Mouse (Mus musculus): ENCODE results near the gene Ccdc186.
"Not testable (repeated sequence)": the region's sequence is repeated elsewhere in the genome, so short reads cannot be mapped to it uniquely, and the experiment has no call there.

Ccdc186 gene

DNA sequence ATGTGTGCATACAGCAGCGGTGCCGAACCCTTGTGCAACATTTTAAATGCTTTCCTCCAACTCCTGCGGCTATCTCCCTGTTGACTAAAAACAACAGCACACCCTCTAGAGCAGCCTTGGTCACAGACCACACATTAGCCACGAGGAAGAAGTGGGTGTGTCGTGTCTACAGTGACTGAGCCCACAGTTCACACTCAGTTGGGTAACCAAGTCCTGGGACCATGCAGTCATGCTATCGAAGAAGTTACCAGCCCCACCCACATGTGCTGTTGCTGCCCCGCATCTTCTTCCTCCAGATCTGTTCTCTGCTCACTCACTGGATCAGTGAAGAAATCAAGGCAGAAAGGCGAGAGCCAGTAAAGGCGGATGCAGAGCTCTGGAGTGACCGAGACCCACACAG is 65.6 kb downstream of the Ccdc186 start:
- DNase-seq (ENCODE audit: low read depth, low spot score) = no peak

- not testable (repeated sequence) for DNase-seq (ENCODE audit: low read depth, low spot score)
Observed at GRCm38 (mm10) chr19:56754456-56754855, 67.5 kb downstream of the Ccdc186 start.

GRCm38 (mm10) chr19:56750709-56751108 is 71.3 kb downstream of the Ccdc186 start:
- no peak for DNase-seq (ENCODE audit: low read depth, low spot score)

GRCm38 (mm10) chr19:56749343-56749742 is 72.6 kb downstream of the Ccdc186 start:
- no peak for DNase-seq (ENCODE audit: low read depth, low spot score)

- DNase-seq (ENCODE audit: low read depth, low spot score) = no peak
Observed at GRCm38 (mm10) chr19:56747878-56748277, 74.1 kb downstream of the Ccdc186 start.

GRCm38 (mm10) chr19:56746618-56747017 is 75.4 kb downstream of the Ccdc186 start:
- no peak for DNase-seq (ENCODE audit: low read depth, low spot score)

DNA sequence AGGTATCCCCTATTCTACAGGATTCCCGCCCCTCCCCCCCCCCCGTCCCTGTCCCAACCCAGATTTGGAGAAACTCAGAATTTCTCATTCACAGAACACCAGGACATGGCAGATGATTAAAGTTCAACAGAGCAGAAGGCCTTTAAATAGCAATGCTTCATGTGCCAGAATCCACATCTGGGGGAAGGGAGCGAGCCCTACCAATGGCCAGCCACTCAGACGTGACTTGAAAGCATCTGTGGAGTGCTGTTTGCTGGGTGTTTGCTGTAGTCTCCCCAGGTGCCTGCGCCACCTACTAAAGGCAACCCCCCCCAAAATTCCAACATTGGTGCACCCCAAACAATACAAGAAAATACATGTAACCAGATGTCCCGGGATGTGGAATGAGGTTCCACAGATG is 76.5 kb downstream of the Ccdc186 start:
- no peak for DNase-seq (ENCODE audit: low read depth, low spot score)

DNA sequence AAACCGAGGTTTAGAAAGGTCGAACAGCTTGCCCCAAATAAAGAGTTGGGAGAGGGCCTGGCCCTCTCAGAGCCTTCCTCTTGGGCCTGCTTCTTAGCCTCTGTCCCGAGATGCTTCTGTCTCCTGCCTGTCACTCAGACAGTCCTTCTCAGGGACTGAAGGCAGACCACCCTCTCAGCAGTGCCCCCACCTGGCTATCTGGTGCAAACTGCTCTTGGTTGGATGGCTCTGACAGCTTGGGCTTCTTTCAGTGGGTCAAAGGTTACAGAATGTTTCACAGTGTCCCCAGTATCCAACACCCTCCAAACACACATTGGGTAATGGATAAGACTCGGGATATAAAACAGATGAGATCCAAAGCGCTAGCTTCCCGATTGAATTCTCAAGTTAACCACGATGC is 76.9 kb downstream of the Ccdc186 start:
- DNase-seq (ENCODE audit: low read depth, low spot score) = peak; percentile 14

Measured in CD4-positive, CD25-positive, alpha-beta regulatory T cell, adult 2 months (primary cell).